Mouse (Mus musculus) heart, adult 2 months (tissue): ENCODE results near the gene Cldn7. TPM values are rescaled to one million over a fixed set of nuclear protein-coding genes. Genes with fewer than 3 reads are reported as not detected.

ENCODE experiments used
- DNase-seq, 2 experiments: peaks; one replicate each; pipeline ENCODE4 v3.0.0; 2021
- H3K27ac ChIP-seq: fragments of 200-600 bp; 2 replicates; pipeline ENCODE4 v1.8.1; 2022
- H3K27me3 ChIP-seq: fragments of 200-500 bp; 2 replicates; pipeline ENCODE4 v1.6.1; 2012; ENCODE audit warnings: mild to moderate bottlenecking, low read length, inconsistent platforms, mixed read lengths; ENCODE audit not compliant: control insufficient read depth, insufficient read depth
- H3K36me3 ChIP-seq: fragments of 200-500 bp; 2 replicates; pipeline ENCODE4 v1.6.1; 2012; ENCODE audit warnings: low read length, inconsistent platforms; ENCODE audit not compliant: control insufficient read depth, insufficient read depth
- H3K4me1 ChIP-seq: fragments of 200-500 bp; 2 replicates; pipeline ENCODE4 v1.6.1; 2011; ENCODE audit warnings: low read length; ENCODE audit not compliant: control insufficient read depth, insufficient read depth
- H3K4me3 ChIP-seq: fragments of 200-600 bp; 2 replicates; pipeline ENCODE4 v1.8.1; 2022
- H3K79me2 ChIP-seq: fragments of 200-500 bp; replicated peaks from 2 replicates; pipeline ENCODE4 v1.6.1; 2012; ENCODE audit warnings: mild to moderate bottlenecking, inconsistent platforms, low read length, moderate library complexity, mixed read lengths; ENCODE audit not compliant: control insufficient read depth, insufficient read depth
- H3K9ac ChIP-seq: fragments of 200-500 bp; 2 replicates; pipeline ENCODE4 v1.6.1; 2012; ENCODE audit warnings: low read depth, mild to moderate bottlenecking, control low read depth, inconsistent platforms, low read length, mixed read lengths
- CTCF ChIP-seq: fragments of 200-600 bp; IDR thresholded peaks from 2 replicates; pipeline ENCODE4 v1.8.1; 2022; ENCODE audit warnings: antibody characterized with exemption, mild to moderate bottlenecking, moderate library complexity
- EP300 ChIP-seq: fragments of 200-500 bp; IDR thresholded peaks from 2 replicates; pipeline ENCODE4 v1.6.1; 2011; ENCODE audit warnings: low read depth, low read length, control low read depth; ENCODE audit not compliant: insufficient read depth
- POLR2A ChIP-seq: fragments of 200-500 bp; IDR thresholded peaks from 2 replicates; pipeline ENCODE4 v1.6.1; 2011; ENCODE audit warnings: mild to moderate bottlenecking, low read depth, low read length, control low read depth; ENCODE audit not compliant: insufficient read depth
- WGBS: fragments of 180-500 bp; shearing (Covaris S2); methylation state at CpG from one replicate; pipeline ENCODE4 v1.1.7; 2018; 5-methylcytosine and 5-hydroxymethylcytosine counted together
- intact Hi-C: fragments of 180-260 bp; cut with DNase I; formaldehyde crosslinking; loops from one replicate; pipeline ENCODE4 v1.15.1; 2025
- polyA plus RNA-seq: library from polyadenylated mRNA; depleted of rRNA; stranded (reverse); fragments of >200 nt; gene quantifications from 2 replicates; pipeline ENCODE4 v1.2.3, GENCODE M21; 2012
- total RNA-seq, 2 experiments: library from RNA; stranded (reverse); gene quantifications; 2 replicates each; pipeline ENCODE4 v1.2.3; 2021

The Cldn7 gene
- total and polyA plus RNA-seq, 3 experiments: 3.5 TPM; not detected in 2

DNA sequence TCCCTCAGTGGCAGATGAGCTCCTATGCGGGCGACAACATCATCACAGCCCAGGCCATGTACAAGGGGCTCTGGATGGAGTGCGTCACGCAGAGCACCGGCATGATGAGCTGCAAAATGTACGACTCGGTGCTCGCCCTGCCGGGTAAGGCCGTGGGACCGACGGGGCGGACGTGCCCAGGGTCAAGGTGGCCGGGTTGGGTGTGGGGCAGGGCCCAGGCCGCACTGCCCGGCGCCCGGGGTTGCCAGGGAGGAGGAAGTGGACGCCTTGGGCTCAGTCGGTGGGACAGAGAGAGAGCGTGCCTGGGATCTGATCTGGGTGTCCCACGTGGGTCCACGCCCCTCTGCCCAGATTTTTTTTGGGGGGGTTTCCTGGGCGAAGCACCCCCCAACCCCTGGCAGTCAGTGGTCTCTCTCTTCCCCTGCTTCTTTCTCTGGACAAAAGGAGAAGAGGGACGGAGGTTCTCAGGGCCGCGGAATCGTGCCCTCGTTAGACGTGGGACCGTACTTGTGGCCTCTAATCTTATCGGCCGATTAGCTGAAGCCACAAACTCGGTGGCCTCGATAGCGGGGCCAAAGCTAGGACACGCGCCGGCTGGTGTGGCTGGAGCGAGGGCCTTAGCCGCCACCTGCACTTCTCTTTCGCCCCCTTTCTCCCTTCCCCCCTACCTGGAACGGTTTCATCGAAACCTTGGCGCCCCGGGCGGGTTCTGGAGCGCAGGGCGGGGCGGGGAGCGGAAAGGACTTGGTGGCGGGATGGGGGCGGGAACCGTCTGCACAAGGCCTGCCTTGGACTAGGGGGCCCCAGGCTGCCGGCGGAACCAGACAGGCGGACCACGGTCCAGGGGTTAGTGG lies 1.7 kb downstream of the Cldn7 start:
- peak overlapping the region; percentile 35 for H3K4me3 ChIP-seq
- TF ChIP-seq CTCF: no peak
- no peak for TF ChIP-seq EP300
- peak; percentile 29 to 49 for DNase-seq
- WGBS: 6% methylated on average over 53 of the region's 59 CpGs
- no peaks in the 10 kb centered on the region for H3K79me2 ChIP-seq
- no peaks in the 10 kb centered on the region for H3K36me3 ChIP-seq
- H3K4me1 ChIP-seq: peaks cover 2% of the 10 kb centered on the region; the same call in 1 of the 2 replicates
- no peak overlapping the region for H3K27ac ChIP-seq
- peak overlapping the region; percentile 51 for H3K9ac ChIP-seq
- intact Hi-C loops: no loop called here
- peaks cover 11% of the 10 kb centered on the region for H3K27me3 ChIP-seq

DNA sequence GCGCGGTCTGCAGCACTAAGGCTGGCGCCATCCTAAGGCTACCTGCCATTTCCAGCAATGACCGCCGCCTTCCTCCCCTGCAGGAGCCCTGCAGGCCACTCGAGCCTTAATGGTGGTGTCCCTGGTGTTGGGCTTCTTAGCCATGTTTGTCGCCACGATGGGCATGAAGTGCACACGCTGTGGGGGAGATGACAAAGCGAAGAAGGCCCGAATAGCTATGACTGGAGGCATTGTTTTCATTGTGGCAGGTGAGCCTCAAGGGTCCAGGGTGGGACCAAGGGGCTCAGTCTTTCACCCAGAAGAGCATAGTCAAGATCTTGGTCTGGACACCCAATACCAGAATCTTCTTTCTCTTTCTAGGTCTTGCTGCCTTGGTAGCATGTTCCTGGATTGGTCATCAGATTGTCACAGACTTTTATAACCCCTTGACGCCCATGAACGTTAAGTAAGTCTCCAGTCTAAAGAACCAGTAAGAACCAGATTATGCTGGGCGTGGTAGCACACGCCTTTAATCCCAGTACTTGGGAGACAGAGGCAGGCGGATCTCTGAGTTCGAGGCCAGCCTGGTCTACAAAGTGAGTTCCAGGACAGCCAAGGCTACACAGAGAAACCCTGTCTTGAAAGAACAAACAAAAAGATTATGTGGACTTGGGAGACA lies 2.4 kb downstream of the Cldn7 start:
- WGBS: 38% methylated on average over 17 of the region's 17 CpGs
- H3K27me3 ChIP-seq: peaks cover 11% of the 10 kb centered on the region
- H3K36me3 ChIP-seq: no peaks in the 10 kb centered on the region
- TF ChIP-seq CTCF (no peak), EP300 (no peak), POLR2A (no peak; the same call in 1 of the 2 replicates)
- H3K9ac ChIP-seq: peak overlapping the region; percentile 51
- DNase-seq: no peak
- peak overlapping the region; percentile 35 for H3K4me3 ChIP-seq
- intact Hi-C loops: no loop called here
- peaks cover 2% of the 10 kb centered on the region; the same call in 1 of the 2 replicates for H3K4me1 ChIP-seq
- H3K79me2 ChIP-seq: no peaks in the 10 kb centered on the region
- no peak overlapping the region for H3K27ac ChIP-seq

DNA sequence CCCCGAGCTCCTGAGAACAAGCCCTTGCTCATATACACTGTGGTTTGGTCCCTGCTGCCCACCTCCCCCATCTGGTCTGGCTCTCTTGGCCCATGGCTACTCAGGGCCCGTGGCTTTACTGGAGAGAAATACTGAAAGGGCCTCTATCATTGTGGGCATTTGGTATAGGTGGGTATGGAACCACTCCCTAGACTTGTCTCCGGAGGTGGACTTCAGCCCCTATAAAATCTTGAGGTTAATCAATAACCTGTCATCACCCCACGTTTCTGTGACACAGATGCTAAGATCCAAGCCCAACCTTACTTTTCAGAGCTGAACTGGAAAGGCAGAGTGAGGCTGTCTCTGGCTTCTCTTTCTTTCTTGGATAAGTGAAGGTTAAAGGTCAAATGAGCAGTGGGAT lies 4.2 kb downstream of the Cldn7 start:
- no peak overlapping the region for H3K27ac ChIP-seq
- H3K9ac ChIP-seq: no peak overlapping the region
- DNase-seq: no peak
- H3K4me1 ChIP-seq: peaks cover 2% of the 10 kb centered on the region; the same call in 1 of the 2 replicates
- H3K79me2 ChIP-seq: no peaks in the 10 kb centered on the region
- 80% methylated on average over 4 of the region's 4 CpGs for WGBS
- no peaks in the 10 kb centered on the region for H3K36me3 ChIP-seq
- H3K4me3 ChIP-seq: no peak overlapping the region
- no peak for TF ChIP-seq CTCF
- no peak for TF ChIP-seq EP300
- no peak for TF ChIP-seq POLR2A
- intact Hi-C loops: no loop called here
- peaks cover 11% of the 10 kb centered on the region for H3K27me3 ChIP-seq

DNA sequence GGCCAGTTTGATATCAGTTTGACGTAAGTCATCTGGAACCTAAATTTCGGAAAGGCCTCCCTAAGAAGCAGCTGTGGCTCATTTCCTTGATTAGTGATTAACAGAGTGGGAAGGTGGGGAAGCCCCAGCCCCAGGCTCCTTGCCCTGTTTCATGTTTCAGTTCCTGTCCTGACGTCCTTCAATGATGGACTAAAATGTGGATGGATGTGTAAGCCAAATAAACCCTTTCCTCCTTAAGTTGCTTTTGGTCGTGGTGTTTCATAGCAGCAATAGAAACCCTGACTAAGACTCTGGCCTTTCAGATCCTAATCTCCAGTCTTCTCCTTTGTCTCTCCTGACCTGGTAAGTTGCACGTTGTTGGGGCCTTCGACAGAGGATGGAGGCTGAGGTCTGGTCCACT lies 5.6 kb downstream of the Cldn7 start:
- H3K27ac ChIP-seq: no peak overlapping the region
- no peak overlapping the region for H3K9ac ChIP-seq
- no peaks in the 10 kb centered on the region for H3K36me3 ChIP-seq
- intact Hi-C loops: no loop called here
- peaks cover 2% of the 10 kb centered on the region; the same call in 1 of the 2 replicates for H3K4me1 ChIP-seq
- H3K79me2 ChIP-seq: no peaks in the 10 kb centered on the region
- TF ChIP-seq POLR2A: no peak
- no peak for TF ChIP-seq EP300
- TF ChIP-seq CTCF: no peak
- no peak overlapping the region for H3K4me3 ChIP-seq
- peaks cover 7% of the 10 kb centered on the region for H3K27me3 ChIP-seq
- 75% methylated on average over 6 of the region's 6 CpGs for WGBS
- DNase-seq: no peak

DNA sequence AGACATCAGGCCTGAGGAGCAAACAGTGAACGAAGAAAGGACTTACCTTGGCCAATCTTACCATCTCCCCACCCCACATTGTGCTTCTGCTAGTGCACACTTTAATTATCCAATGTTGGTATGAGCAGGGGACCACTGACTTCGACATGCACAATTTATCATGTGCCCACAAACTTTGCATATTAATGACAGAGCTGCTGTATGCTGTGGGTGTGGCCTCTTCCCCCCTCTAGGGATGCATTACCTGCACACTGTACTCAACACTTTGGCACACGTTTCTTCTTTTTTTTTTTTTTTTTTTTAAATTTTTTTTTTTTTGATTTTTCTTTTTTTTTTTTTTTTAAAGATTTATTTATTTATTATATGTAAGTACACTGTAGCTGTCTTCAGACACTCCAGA lies 6.2 kb downstream of the Cldn7 start:
- intact Hi-C loops: no loop called here
- Histone ChIP-seq H3K4me1 (peaks cover 2% of the 10 kb centered on the region; the same call in 1 of the 2 replicates), H3K79me2 (no peaks in the 10 kb centered on the region), H3K27me3 (peaks cover 4% of the 10 kb centered on the region; the same call in 1 of the 2 replicates), H3K9ac (no peak overlapping the region), H3K36me3 (no peaks in the 10 kb centered on the region), H3K4me3 (no peak overlapping the region), H3K27ac (no peak overlapping the region)
- no peak for DNase-seq
- WGBS: 79% methylated on average over 3 of the region's 3 CpGs
- TF ChIP-seq CTCF (no peak), POLR2A (no peak), EP300 (no peak)

DNA sequence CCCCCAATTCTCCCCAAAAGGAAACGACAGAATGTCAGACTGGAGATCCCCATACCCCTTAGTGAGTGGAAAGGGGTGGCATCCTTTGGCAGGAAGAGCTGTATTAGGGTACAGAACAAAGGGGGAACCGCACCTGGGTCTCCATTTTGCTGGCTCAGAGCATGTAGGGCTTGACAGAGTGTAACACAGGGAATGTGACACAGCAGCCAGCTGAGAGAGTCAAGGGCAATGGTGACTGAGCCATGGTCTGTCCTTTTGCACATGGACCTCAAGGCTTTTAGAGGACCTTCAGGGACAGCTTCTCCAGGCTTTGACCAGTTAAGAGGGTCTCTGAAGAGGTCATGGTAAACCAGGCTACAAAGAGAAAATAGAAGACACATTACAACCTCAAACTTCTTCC lies 10.3 kb downstream of the Cldn7 start:
- H3K27ac ChIP-seq: no peak overlapping the region
- H3K4me1 ChIP-seq: no peaks in the 10 kb centered on the region; the same call in 1 of the 2 replicates
- H3K9ac ChIP-seq: no peak overlapping the region
- no peaks in the 10 kb centered on the region for H3K27me3 ChIP-seq
- no peak for DNase-seq
- H3K36me3 ChIP-seq: peaks cover 3% of the 10 kb centered on the region
- intact Hi-C loops: no loop called here
- WGBS: 97% methylated on average over 2 of the region's 2 CpGs
- TF ChIP-seq EP300 (no peak), CTCF (no peak), POLR2A (no peak)
- no peaks in the 10 kb centered on the region for H3K79me2 ChIP-seq
- H3K4me3 ChIP-seq: no peak overlapping the region
